Mouse (Mus musculus) layer of hippocampus, postnatal 14 days (tissue): Measurements from ENCODE around the gene Piezo1. TPM values are rescaled to one million over a fixed set of nuclear protein-coding genes. Genes with fewer than 3 reads are reported as not detected.

Experiments used
- DNase-seq, 2 experiments: peaks; one replicate each; pipeline ENCODE4 v3.0.0; 2021 to 2022; ENCODE audit warnings: low spot score in 2 of 2, mixed read lengths in 1 of 2
- total RNA-seq, 2 experiments: library from RNA; stranded (reverse); gene quantifications; 2 replicates each; pipeline ENCODE4 v1.2.3; 2021

Gene Piezo1
- total RNA-seq, 2 experiments from 2014 or later: 5.1 to 6.5 TPM

GRCm38 (mm10) chr8:122571750-122572267 lies 20.7 kb upstream of the Piezo1 start:
- DNase-seq: no peak

GRCm38 (mm10) chr8:122571153-122571552 lies 20.0 kb upstream of the Piezo1 start:
- no peak for DNase-seq

GRCm38 (mm10) chr8:122569996-122570395 lies 18.9 kb upstream of the Piezo1 start:
- no peak for DNase-seq

- no peak for DNase-seq
Measured at GRCm38 (mm10) chr8:122569329-122569728, 18.2 kb upstream of the Piezo1 start.

- no peak for DNase-seq
Measured at GRCm38 (mm10) chr8:122568881-122569309, 17.8 kb upstream of the Piezo1 start.

GRCm38 (mm10) chr8:122568109-122568504 lies 17.0 kb upstream of the Piezo1 start:
- no peak for DNase-seq

- peak; percentile 95 to 96 for DNase-seq
Measured at GRCm38 (mm10) chr8:122567361-122568108, 16.4 kb upstream of the Piezo1 start, which contains the start of gene Cdt1. Gene Cdt1, plus strand, starts transcription at chr8:122568015.

GRCm38 (mm10) chr8:122566766-122567165 lies 15.6 kb upstream of the Piezo1 start:
- no peak for DNase-seq

- DNase-seq: no peak
Measured at GRCm38 (mm10) chr8:122564363-122565352, 13.5 kb upstream of the Piezo1 start.

GRCm38 (mm10) chr8:122561199-122561598 lies 10.1 kb upstream of the Piezo1 start:
- no peak for DNase-seq

GRCm38 (mm10) chr8:122558671-122559349 lies 7.7 kb upstream of the Piezo1 start:
- DNase-seq: no peak

- no peak for DNase-seq
Measured at GRCm38 (mm10) chr8:122557248-122558038, 6.3 kb upstream of the Piezo1 start.

- no peak for DNase-seq
Measured at GRCm38 (mm10) chr8:122556030-122557009, 5.2 kb upstream of the Piezo1 start.

GRCm38 (mm10) chr8:122554786-122555185 lies 3.7 kb upstream of the Piezo1 start:
- DNase-seq: peak in 1 of 2 experiments; percentile 75

GRCm38 (mm10) chr8:122550995-122551264 lies 199 bp downstream of the Piezo1 start:
- DNase-seq: no peak

- DNase-seq: no peak
Measured at GRCm38 (mm10) chr8:122550234-122550994, 715 bp downstream of the Piezo1 start.

GRCm38 (mm10) chr8:122548891-122549439 lies 2.2 kb downstream of the Piezo1 start:
- DNase-seq: no peak

- no peak for DNase-seq
Measured at GRCm38 (mm10) chr8:122548331-122548730, 2.8 kb downstream of the Piezo1 start.
